Mouse (Mus musculus): ENCODE data around the gene Uso1.

- no peak for TF ChIP-seq GATA1 (IDR thresholded peaks at IDR 0.05; ENCODE audit: low read length)
- no peak for TF ChIP-seq TAL1 (IDR thresholded peaks at IDR 0.05; ENCODE audit: low read length)
Observed at GRCm38 (mm10) chr5:92248614-92249013, 110.9 kb downstream of the Uso1 start.

Measured in erythroblast, embryonic 14.5 days (primary cell).